Mouse (Mus musculus): ENCODE data around the gene Ralgapa2.

The Ralgapa2 gene

GRCm38 (mm10) chr2:146221929-146222278, 290.2 kb downstream of the Ralgapa2 start:
- no peak for DNase-seq (ENCODE audit: low spot score)

GRCm38 (mm10) chr2:146221076-146221928, 290.8 kb downstream of the Ralgapa2 start, which contains the start of gene Insm1:
Gene Insm1 (plus strand): TSS chr2:146221921.
- DNase-seq (ENCODE audit: low spot score) = no peak

- DNase-seq (ENCODE audit: low spot score) = no peak
These were observed 291.5 kb downstream of the Ralgapa2 start for GRCm38 (mm10) chr2:146220591-146221075.

GRCm38 (mm10) chr2:146219791-146220190, 292.4 kb downstream of the Ralgapa2 start:
- no peak for DNase-seq (ENCODE audit: low spot score)

- DNase-seq (ENCODE audit: low spot score) = no peak
These were observed 293.1 kb downstream of the Ralgapa2 start for GRCm38 (mm10) chr2:146218881-146219535.

GRCm38 (mm10) chr2:146218161-146218691, 293.9 kb downstream of the Ralgapa2 start:
- no peak for DNase-seq (ENCODE audit: low spot score)

- DNase-seq (ENCODE audit: low spot score) = no peak
These were observed 294.7 kb downstream of the Ralgapa2 start for GRCm38 (mm10) chr2:146217227-146217980.

- no peak for DNase-seq (ENCODE audit: low spot score)
These were observed 295.8 kb downstream of the Ralgapa2 start for GRCm38 (mm10) chr2:146216111-146217064.

- no peak for DNase-seq (ENCODE audit: low spot score)
These were observed 297.4 kb downstream of the Ralgapa2 start for GRCm38 (mm10) chr2:146214715-146215114.

- no peak for DNase-seq (ENCODE audit: low spot score)
These were observed 301.2 kb downstream of the Ralgapa2 start for GRCm38 (mm10) chr2:146210968-146211367.

- no peak for DNase-seq (ENCODE audit: low spot score)
These were observed 314.2 kb downstream of the Ralgapa2 start for GRCm38 (mm10) chr2:146197947-146198346.

GRCm38 (mm10) chr2:146196126-146196525, 316.0 kb downstream of the Ralgapa2 start:
- DNase-seq (ENCODE audit: low spot score) = no peak

All from spleen, adult 12 weeks (tissue).